Mouse (Mus musculus) forebrain, embryonic 14.5 days (tissue): ENCODE results near the gene Gm20388. TPM values are rescaled to one million over a fixed set of nuclear protein-coding genes. Genes with fewer than 3 reads are reported as not detected.

Source experiments
- ATAC-seq: fragments of 200-750 bp; cut with Nextera tagmentation; 2 replicates; pipeline ENCODE4 v1.8.0; 2017; ENCODE audit warnings: mild to moderate bottlenecking, moderate library complexity
- DNase-seq: peaks from one replicate; pipeline ENCODE4 v3.0.0-alpha.2; 2015; ENCODE audit warnings: low spot score
- H3K27ac ChIP-seq: fragments of 300-500 bp; sonication (generic); 2 replicates; pipeline ENCODE4 v1.5.1; 2014; ENCODE audit warnings: low read depth, mild to moderate bottlenecking, control low read depth, low read length, moderate library complexity
- H3K27me3 ChIP-seq: fragments of 300-500 bp; sonication (generic); replicated peaks from 2 replicates; pipeline ENCODE4 v1.6.1; 2014; ENCODE audit warnings: low read length, control low read depth, mixed read lengths; ENCODE audit not compliant: control insufficient read depth, insufficient read depth
- H3K36me3 ChIP-seq: fragments of 300-500 bp; sonication (generic); 2 replicates; pipeline ENCODE4 v1.6.1; 2014; ENCODE audit warnings: low read length, control low read depth; ENCODE audit not compliant: control insufficient read depth, insufficient read depth
- H3K4me1 ChIP-seq: fragments of 300-500 bp; sonication (generic); 2 replicates; pipeline ENCODE4 v1.6.1; 2014; ENCODE audit warnings: antibody characterized with exemption, low read length, control low read depth; ENCODE audit not compliant: control insufficient read depth, insufficient read depth
- H3K4me2 ChIP-seq: fragments of 300-500 bp; sonication (generic); 2 replicates; pipeline ENCODE4 v1.6.1; 2014; ENCODE audit warnings: mild to moderate bottlenecking, control low read depth, low read length
- H3K4me3 ChIP-seq: fragments of 300-500 bp; sonication (generic); 2 replicates; pipeline ENCODE4 v1.5.1; 2014; ENCODE audit warnings: low read depth, low read length, control low read depth
- H3K9ac ChIP-seq: fragments of 300-500 bp; sonication (generic); 2 replicates; pipeline ENCODE4 v1.6.1; 2014; ENCODE audit warnings: mild to moderate bottlenecking, low read length, control low read depth, moderate library complexity
- H3K9me3 ChIP-seq: fragments of 300-500 bp; sonication (generic); replicated peaks from 2 replicates; pipeline ENCODE4 v1.6.1; 2016; ENCODE audit warnings: low read length, control low read depth, mixed read lengths; ENCODE audit not compliant: control insufficient read depth
- WGBS: fragments of 180-500 bp; shearing (Covaris S2); extraction: QIAGEN DNeasy Blood & Tissue Kit; methylation state at CpG from one replicate; pipeline ENCODE4 v1.1.7; 2014; 5-methylcytosine and 5-hydroxymethylcytosine counted together
- polyA plus RNA-seq: library from polyadenylated mRNA; unstranded; fragments of >200 nt; fragmentation: Nextera tagmentation; extraction: Ambion mirVana; gene quantifications from 2 replicates; pipeline ENCODE4 v1.2.1, GENCODE M21; 2014

Gene Gm20388
- polyA plus RNA-seq, 1 experiment from 2014 or later = 7.4 TPM

- H3K9me3 ChIP-seq = no peaks in the 10 kb centered on the region
- no peak overlapping the region for H3K4me2 ChIP-seq
- H3K27me3 ChIP-seq = no peaks in the 10 kb centered on the region
- no peak overlapping the region for H3K4me3 ChIP-seq
- no peak overlapping the region for H3K27ac ChIP-seq
- no peaks in the 10 kb centered on the region for H3K36me3 ChIP-seq
- 73% methylated on average over 12 of the region's 12 CpGs for WGBS
- DNase-seq = no peak
- H3K4me1 ChIP-seq = peaks cover 14% of the 10 kb centered on the region
- no peak for ATAC-seq
- H3K9ac ChIP-seq = no peak overlapping the region
Observed at GRCm38 (mm10) chr8:121932026-121932667, 2021.5 kb downstream of the Gm20388 start.

DNA sequence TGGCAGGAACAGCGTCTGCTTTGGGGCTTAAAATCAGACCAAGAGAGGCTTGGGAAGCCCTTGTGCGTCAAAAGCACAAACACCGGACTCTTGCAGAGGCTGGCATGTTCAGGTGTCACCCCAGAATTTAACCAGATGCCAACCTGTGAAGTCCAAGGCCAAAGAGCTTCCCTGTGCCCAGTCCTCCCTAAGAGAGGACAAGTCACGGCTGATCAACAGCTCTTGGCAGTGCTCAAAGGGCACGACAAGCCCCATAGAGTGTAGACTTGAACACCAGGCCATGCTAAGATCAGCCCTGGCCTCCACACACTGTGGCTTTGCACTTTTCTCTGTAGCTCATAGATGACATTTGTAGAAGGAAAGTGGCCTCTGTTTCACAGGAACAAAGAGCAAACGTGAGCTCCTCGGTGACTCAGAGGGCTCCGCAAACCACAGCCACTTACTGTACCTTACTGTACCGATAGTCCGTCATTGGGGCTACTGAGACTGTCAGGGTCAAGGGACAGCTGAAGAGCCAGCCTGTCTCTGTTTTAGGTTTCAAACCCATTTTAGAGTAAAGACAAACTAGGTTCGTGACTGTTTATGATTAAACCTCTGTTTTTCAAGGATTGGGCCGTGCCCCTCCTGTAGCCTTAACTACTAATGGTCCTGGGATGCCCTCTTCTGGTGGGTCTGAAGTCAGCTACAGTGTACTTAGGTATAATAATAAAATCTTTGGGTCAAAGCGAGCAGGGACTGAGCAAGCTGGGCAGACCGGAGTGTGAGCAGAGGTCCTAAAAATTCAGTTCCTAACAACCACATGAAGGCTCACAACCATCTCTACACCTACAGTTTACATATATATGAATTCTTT is 2022.3 kb downstream of the Gm20388 start:
- no peak overlapping the region for H3K4me3 ChIP-seq
- no peaks in the 10 kb centered on the region for H3K27me3 ChIP-seq
- DNase-seq = no peak
- no peak for ATAC-seq
- H3K9ac ChIP-seq = no peak overlapping the region
- no peaks in the 10 kb centered on the region for H3K9me3 ChIP-seq
- WGBS = 84% methylated on average over 14 of the region's 14 CpGs
- peaks cover 14% of the 10 kb centered on the region for H3K4me1 ChIP-seq
- H3K36me3 ChIP-seq = no peaks in the 10 kb centered on the region
- H3K27ac ChIP-seq = no peak overlapping the region
- no peak overlapping the region for H3K4me2 ChIP-seq

DNA sequence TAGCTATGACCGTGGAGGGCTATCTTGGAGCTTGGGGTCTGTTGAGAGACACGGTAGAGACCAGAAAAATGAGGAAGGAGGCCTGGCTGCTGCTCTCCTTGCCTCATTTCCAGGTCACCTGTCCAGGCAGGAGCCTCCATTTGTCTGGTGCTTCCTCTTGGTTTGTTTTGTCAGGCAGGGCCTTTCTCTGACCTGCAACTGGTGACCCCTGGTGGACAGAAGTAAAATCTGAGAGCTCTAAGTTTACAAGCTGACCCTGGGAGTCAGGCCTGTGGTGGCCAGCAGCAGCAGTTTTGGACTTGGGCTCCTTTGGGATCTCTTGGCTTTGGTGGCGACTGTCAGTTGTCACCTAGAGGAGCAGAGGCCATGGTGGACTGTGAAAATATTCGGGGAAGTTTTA is 2023.9 kb downstream of the Gm20388 start:
- WGBS = 31% methylated on average over 4 of the region's 4 CpGs
- Histone ChIP-seq H3K4me3 (no peak overlapping the region), H3K27ac (peak overlapping the region; percentile 84), H3K4me2 (no peak overlapping the region), H3K4me1 (peaks cover 14% of the 10 kb centered on the region), H3K27me3 (no peaks in the 10 kb centered on the region), H3K36me3 (no peaks in the 10 kb centered on the region), H3K9ac (no peak overlapping the region), H3K9me3 (no peaks in the 10 kb centered on the region)
- DNase-seq = peak; percentile 45
- ATAC-seq = no peak

GRCm38 (mm10) chr8:121934923-121935322 is 2024.3 kb downstream of the Gm20388 start:
- peak; percentile 42; the same call in 1 of the 2 replicates for ATAC-seq
- H3K9me3 ChIP-seq = no peaks in the 10 kb centered on the region
- H3K27me3 ChIP-seq = no peaks in the 10 kb centered on the region
- H3K4me2 ChIP-seq = no peak overlapping the region
- H3K4me3 ChIP-seq = no peak overlapping the region
- no peak for DNase-seq
- no peaks in the 10 kb centered on the region for H3K36me3 ChIP-seq
- no peak overlapping the region for H3K9ac ChIP-seq
- H3K27ac ChIP-seq = peak overlapping the region; percentile 84
- H3K4me1 ChIP-seq = peaks cover 14% of the 10 kb centered on the region

DNA sequence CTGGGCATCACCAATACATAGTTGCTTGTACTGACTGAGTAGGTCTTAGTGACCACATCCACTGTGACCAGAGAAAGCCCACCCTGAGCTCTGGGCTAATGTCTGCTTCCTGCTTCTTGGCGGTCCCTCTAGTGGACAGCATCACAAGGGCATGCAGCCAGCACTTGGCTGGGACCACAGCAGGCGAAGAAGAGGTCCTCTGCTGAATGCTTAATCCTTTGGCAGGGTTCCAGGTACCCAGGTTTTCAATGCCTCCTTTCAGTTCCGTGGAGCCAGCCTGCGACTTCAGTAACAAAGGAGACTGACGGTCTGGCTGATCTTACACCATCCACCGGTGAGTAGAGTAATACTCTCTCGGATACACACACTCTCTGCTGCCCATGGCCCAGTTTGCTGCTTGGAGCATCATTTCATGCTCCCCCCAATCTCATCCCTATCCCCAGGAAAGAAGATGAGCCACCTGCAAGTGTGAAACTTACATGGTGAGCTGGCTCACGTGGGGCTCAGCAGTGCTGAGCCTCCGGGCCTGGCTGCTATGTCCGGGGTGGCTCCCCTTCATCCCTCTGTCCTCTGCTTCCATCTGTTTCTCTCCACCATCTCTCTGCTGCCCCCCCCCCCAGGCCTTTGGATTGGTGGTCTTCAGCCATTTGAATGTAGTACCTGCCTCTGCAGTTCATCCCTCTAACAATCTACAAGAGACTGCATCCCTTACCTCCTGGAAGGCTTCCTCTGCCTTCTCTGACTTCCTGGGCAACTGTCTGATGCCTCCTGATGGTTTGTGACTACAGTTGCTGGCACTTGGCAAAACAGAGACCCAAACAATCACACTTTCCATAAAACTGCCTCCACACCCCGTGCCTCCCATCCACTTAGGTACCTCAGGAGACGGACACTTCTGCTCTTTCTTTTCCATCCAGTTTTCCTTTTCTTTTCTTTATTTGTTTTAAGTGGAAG is 2025.0 kb downstream of the Gm20388 start:
- peak; percentile 94 for DNase-seq
- no peaks in the 10 kb centered on the region for H3K27me3 ChIP-seq
- H3K27ac ChIP-seq = peak overlapping the region; percentile 84
- 21% methylated on average over 12 of the region's 12 CpGs for WGBS
- H3K4me2 ChIP-seq = peak overlapping the region; percentile 22; the same call in 1 of the 2 replicates
- no peaks in the 10 kb centered on the region for H3K36me3 ChIP-seq
- peaks cover 14% of the 10 kb centered on the region for H3K4me1 ChIP-seq
- H3K9me3 ChIP-seq = no peaks in the 10 kb centered on the region
- ATAC-seq = peak; percentile 87
- H3K9ac ChIP-seq = peak overlapping the region; percentile 29; the same call in 1 of the 2 replicates
- H3K4me3 ChIP-seq = no peak overlapping the region

- Histone ChIP-seq H3K4me2 (no peak overlapping the region), H3K9me3 (no peaks in the 10 kb centered on the region), H3K27me3 (no peaks in the 10 kb centered on the region), H3K27ac (peak overlapping the region; percentile 46; the same call in 1 of the 2 replicates), H3K4me1 (peaks cover 14% of the 10 kb centered on the region), H3K9ac (no peak overlapping the region), H3K36me3 (no peaks in the 10 kb centered on the region), H3K4me3 (no peak overlapping the region)
- DNase-seq = no peak
- no peak for ATAC-seq
- WGBS = 83% methylated on average over 14 of the region's 14 CpGs
Observed at GRCm38 (mm10) chr8:121936391-121936790, 2025.8 kb downstream of the Gm20388 start.

- no peak for DNase-seq
- Histone ChIP-seq H3K9me3 (no peaks in the 10 kb centered on the region), H3K36me3 (no peaks in the 10 kb centered on the region), H3K27ac (no peak overlapping the region), H3K27me3 (no peaks in the 10 kb centered on the region), H3K9ac (no peak overlapping the region), H3K4me1 (peaks cover 14% of the 10 kb centered on the region), H3K4me3 (no peak overlapping the region), H3K4me2 (no peak overlapping the region)
- ATAC-seq = no peak
- 84% methylated on average over 7 of the region's 7 CpGs for WGBS
Observed at GRCm38 (mm10) chr8:121938732-121939131, 2028.1 kb downstream of the Gm20388 start.

DNA sequence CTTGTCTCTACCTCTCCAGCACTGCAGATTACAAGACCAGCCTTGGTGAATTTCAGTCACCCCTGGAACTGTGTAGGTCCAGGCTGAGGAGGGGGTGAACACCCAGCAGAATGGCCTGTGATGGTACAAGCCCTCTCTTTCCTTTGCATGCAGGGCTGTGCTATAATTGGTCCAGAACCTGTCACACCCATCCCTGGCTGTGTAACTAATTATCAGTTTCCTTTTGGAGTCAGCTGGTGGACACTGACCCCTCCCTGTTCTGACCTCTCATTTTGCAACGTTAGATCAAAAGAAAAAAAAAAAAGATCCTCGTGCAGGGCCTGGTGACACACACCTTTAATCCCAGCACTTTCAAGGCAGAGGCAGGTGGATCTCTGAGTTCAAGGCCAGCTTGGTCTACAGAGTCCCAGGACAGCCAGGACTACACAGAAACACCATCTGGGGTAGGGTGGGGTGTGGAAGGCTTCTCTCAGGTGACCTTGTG is 2032.5 kb downstream of the Gm20388 start:
- DNase-seq (no peak), ATAC-seq (no peak)
- Histone ChIP-seq H3K9ac (no peak overlapping the region), H3K4me3 (no peak overlapping the region), H3K4me2 (no peak overlapping the region), H3K9me3 (no peaks in the 10 kb centered on the region), H3K4me1 (peaks cover 9% of the 10 kb centered on the region), H3K27me3 (no peaks in the 10 kb centered on the region), H3K36me3 (no peaks in the 10 kb centered on the region), H3K27ac (no peak overlapping the region)
- 50% methylated on average over 2 of the region's 2 CpGs for WGBS
